ENCODE assay signal across 12 mouse cellular contexts in the genomic region with DNA sequence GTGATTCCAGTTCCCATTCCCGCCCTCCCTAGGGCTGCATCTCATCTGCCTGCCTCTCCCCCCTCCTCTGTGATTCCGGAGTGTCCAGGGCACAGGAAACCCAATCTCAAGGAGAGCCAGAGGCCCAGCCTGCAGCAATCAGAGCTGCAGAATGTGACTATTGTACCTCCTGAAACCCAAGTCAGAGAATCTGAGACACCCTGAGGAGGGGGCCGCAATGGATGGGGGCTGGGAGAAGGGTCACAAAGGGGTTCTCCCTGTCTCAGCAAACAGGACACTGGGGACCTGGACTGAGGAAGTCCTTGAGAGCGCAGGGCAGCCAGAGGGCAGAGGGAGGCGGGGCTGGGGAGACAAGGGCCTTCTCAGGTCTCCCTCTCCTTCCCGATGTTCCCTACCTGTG. TPM values are rescaled to one million over a fixed set of nuclear protein-coding genes. Genes with fewer than 3 reads are reported as not detected.
DNase-seq lines count a peak whose midpoint lies in the region; ATAC-seq and TF ChIP-seq lines count a peak whose summit lies in the region.
"Had no signal": no experiment of that assay in that cellular context is flagged by ENCODE, and none has a peak within 500 bp of the region (broad histone marks: within the 10 kb centered on the region; RNA-seq: fewer than 3 reads in every experiment).

No protein-coding gene starts in this region.

- H3K9ac ChIP-seq in heart, adult 2 months (ENCODE audit: low read depth, low read length), result peak overlapping the region; percentile 27
- peak overlapping the region; percentile 32 for H3K9ac ChIP-seq in lung, embryonic 14.5 days
- H3K9ac ChIP-seq in hindbrain, embryonic 16.5 days (ENCODE audit: low read depth, low read length), result peak overlapping the region; percentile 18; the same call in 1 of the 2 replicates
- H3K9ac ChIP-seq in neural tube, embryonic 14.5 days (replicated peaks; ENCODE audit: low read depth, low read length), result no peak overlapping the region
- H3K9ac ChIP-seq: neural tube, embryonic 12.5 days had no signal

- H3K36me3 ChIP-seq in heart, adult 2 months (ENCODE audit: control insufficient read depth, insufficient read depth, low read length), result peaks cover 10% of the 10 kb centered on the region
- H3K36me3 ChIP-seq in lung, embryonic 14.5 days (ENCODE audit: insufficient read depth), result 0 out of 2 replicates have a peak, but pooled peaks cover 10% of the 10 kb centered on the region
- no peaks in the 10 kb centered on the region for H3K36me3 ChIP-seq in hindbrain, embryonic 16.5 days (ENCODE audit: control insufficient read depth, insufficient read depth, low read length)
- H3K36me3 ChIP-seq in neural tube, embryonic 14.5 days (ENCODE audit: control insufficient read depth, insufficient read depth, low read length), result no peaks in the 10 kb centered on the region
- H3K36me3 ChIP-seq: neural tube, embryonic 12.5 days had no signal

- DNase-seq in heart, adult 2 months, result no peak
- DNase-seq in heart, postnatal 10 days, result no peak
- DNase-seq in lung, embryonic 14.5 days, result no peak
- no peak for DNase-seq in lung, postnatal 14 days
- no peak for DNase-seq in thymus, postnatal 4 days
- DNase-seq in T-cell, adult 2 months (ENCODE audit: low spot score), result no peak
- DNase-seq: cerebellum, adult 11-12 months had no signal

- no peak for ATAC-seq in lung, embryonic 14.5 days (ENCODE audit: insufficient read depth)
- ATAC-seq in hindbrain, embryonic 16.5 days, result no peak
- ATAC-seq in neural tube, embryonic 14.5 days (ENCODE audit: low read depth), result no peak
- ATAC-seq: CD4-positive, CD25-positive, alpha-beta regulatory T cell, adult 4 months had no signal

- no peaks in the 10 kb centered on the region; the same call in 1 of the 2 replicates for H3K79me2 ChIP-seq in heart, adult 2 months (replicated peaks; ENCODE audit: control insufficient read depth, insufficient read depth, low read length)

- TF ChIP-seq EP300 in heart, adult 2 months (IDR thresholded peaks at IDR 0.05; ENCODE audit: insufficient read depth, low read depth, low read length), result no peak

- no peak overlapping the region for H3K4me3 ChIP-seq in heart, adult 2 months
- H3K4me3 ChIP-seq in lung, embryonic 14.5 days (ENCODE audit: low read depth, low read length), result no peak overlapping the region
- H3K4me3 ChIP-seq in hindbrain, embryonic 16.5 days (ENCODE audit: low read length), result no peak overlapping the region
- H3K4me3 ChIP-seq in neural tube, embryonic 14.5 days (ENCODE audit: low read depth, low read length), result no peak overlapping the region
- H3K4me3 ChIP-seq: neural tube, embryonic 12.5 days had no signal

- intact Hi-C loops in heart, adult 2 months (cut with DNase I), result no loop called here
- intact Hi-C loops in heart, postnatal 10 days (cut with DNase I), result no loop called here

- no peak for TF ChIP-seq CTCF in heart, adult 2 months (IDR thresholded peaks at IDR 0.05)
- TF ChIP-seq CTCF in lung, embryonic 14.5 days (IDR thresholded peaks at IDR 0.05; ENCODE audit: low read depth), result no peak

- no peaks in the 10 kb centered on the region for H3K27me3 ChIP-seq in heart, adult 2 months (ENCODE audit: control insufficient read depth, insufficient read depth, low read length)
- no peaks in the 10 kb centered on the region for H3K27me3 ChIP-seq in lung, embryonic 14.5 days (ENCODE audit: insufficient read depth, low read length)
- peaks cover 9% of the 10 kb centered on the region; the same call in 1 of the 2 replicates for H3K27me3 ChIP-seq in hindbrain, embryonic 16.5 days (replicated peaks; ENCODE audit: control insufficient read depth, insufficient read depth, low read length)
- H3K27me3 ChIP-seq in neural tube, embryonic 14.5 days (ENCODE audit: control insufficient read depth, insufficient read depth, low read length), result peaks cover 4% of the 10 kb centered on the region

- peak overlapping the region; percentile 89 for H3K27ac ChIP-seq in heart, adult 2 months
- H3K27ac ChIP-seq in lung, embryonic 14.5 days (ENCODE audit: low read depth), result peak overlapping the region; percentile 55; the same call in 1 of the 2 replicates
- H3K27ac ChIP-seq in hindbrain, embryonic 16.5 days (ENCODE audit: low read depth, low read length), result peak overlapping the region; percentile 25
- H3K27ac ChIP-seq in neural tube, embryonic 14.5 days (ENCODE audit: low read depth, low read length), result peak overlapping the region; percentile 48; the same call in 1 of the 2 replicates
- H3K27ac ChIP-seq: neural tube, embryonic 12.5 days had no signal

- 26% methylated on average over 6 of the region's 6 CpGs for WGBS in heart, adult 2 months
- 36% methylated on average over 6 of the region's 6 CpGs for WGBS in lung, embryonic 14.5 days
- WGBS in hindbrain, embryonic 16.5 days, result 57% methylated on average over 6 of the region's 6 CpGs
- 52% methylated on average over 6 of the region's 6 CpGs for WGBS in neural tube, embryonic 14.5 days

- no peaks in the 10 kb centered on the region for H3K9me3 ChIP-seq in lung, embryonic 14.5 days (ENCODE audit: low read depth, low read length)
- H3K9me3 ChIP-seq in hindbrain, embryonic 16.5 days (ENCODE audit: control insufficient read depth, low read length), result no peaks in the 10 kb centered on the region
- H3K9me3 ChIP-seq in neural tube, embryonic 14.5 days (ENCODE audit: control insufficient read depth, low read length), result no peaks in the 10 kb centered on the region
- H3K9me3 ChIP-seq: neural tube, embryonic 12.5 days had no signal

- peaks cover 53% of the 10 kb centered on the region for H3K4me1 ChIP-seq in heart, adult 2 months (ENCODE audit: control insufficient read depth, insufficient read depth, low read length)
- peaks cover 49% of the 10 kb centered on the region for H3K4me1 ChIP-seq in lung, embryonic 14.5 days (ENCODE audit: insufficient read depth)
- H3K4me1 ChIP-seq in hindbrain, embryonic 16.5 days (ENCODE audit: control insufficient read depth, insufficient read depth, low read depth, low read length), result peaks cover 59% of the 10 kb centered on the region
- H3K4me1 ChIP-seq in neural tube, embryonic 14.5 days (ENCODE audit: control insufficient read depth, insufficient read depth, low read length), result peaks cover 47% of the 10 kb centered on the region

- H3K4me2 ChIP-seq in lung, embryonic 14.5 days, result no peak overlapping the region
- H3K4me2 ChIP-seq in hindbrain, embryonic 16.5 days (ENCODE audit: low read length), result no peak overlapping the region
- H3K4me2 ChIP-seq in neural tube, embryonic 14.5 days (ENCODE audit: low read depth, low read length), result no peak overlapping the region
- H3K4me2 ChIP-seq: neural tube, embryonic 12.5 days had no signal

- no peak for TF ChIP-seq POLR2A in heart, adult 2 months (IDR thresholded peaks at IDR 0.05; ENCODE audit: insufficient read depth, low read depth, low read length)

RNA-seq across cellular contexts. Expression of a gene that starts 10.2 kb away (rescaled TPM):
- under 1 TPM in 1 of 2 experiments, not detected in 1; 0.55 TPM for total RNA-seq in heart, adult 2 months (2021)
- polyA plus RNA-seq in heart, adult 2 months (2012; rRNA removed), result 0.70 TPM in 1 of 2 replicates, not detected in the other
- under 1 TPM; 0.50 to 0.89 TPM for total RNA-seq in heart, postnatal 10 days (2021)
- polyA plus RNA-seq in lung, embryonic 14.5 days (2014; fragmentation: Nextera tagmentation; extraction: Ambion mirVana), result 2.7 and 2.8 TPM in 2 replicates
- polyA plus RNA-seq in hindbrain, embryonic 16.5 days (2015; fragmentation: Nextera tagmentation; extraction: Ambion mirVana), result 0.82 and 0.89 TPM in 2 replicates
- polyA plus RNA-seq in neural tube, embryonic 14.5 days (2014; fragmentation: Nextera tagmentation; extraction: Ambion mirVana), result 0.76 and 1.8 TPM in 2 replicates
- total RNA-seq: left cerebral cortex, adult 18-20 months had no signal

RNA-seq across cellular contexts. Expression of a gene that starts 31.7 kb away (rescaled TPM):
- total RNA-seq in heart, adult 2 months (2021), result 1 to 10 TPM; 3.0 to 3.7 TPM
- polyA plus RNA-seq in heart, adult 2 months (2012; rRNA removed), result 4.0 and 7.7 TPM in 2 replicates
- total RNA-seq in heart, postnatal 10 days (2021), result 1 to 10 TPM; 8.4 to 9.1 TPM
- 12.0 and 12.5 TPM in 2 replicates for polyA plus RNA-seq in lung, embryonic 14.5 days (2014; fragmentation: Nextera tagmentation; extraction: Ambion mirVana)
- 2.6 and 3.2 TPM in 2 replicates for polyA plus RNA-seq in hindbrain, embryonic 16.5 days (2015; fragmentation: Nextera tagmentation; extraction: Ambion mirVana)
- 1.3 and 3.6 TPM in 2 replicates for polyA plus RNA-seq in neural tube, embryonic 14.5 days (2014; fragmentation: Nextera tagmentation; extraction: Ambion mirVana)

RNA-seq across cellular contexts. Expression of a gene that starts 45.3 kb away (rescaled TPM):
- total RNA-seq in heart, adult 2 months (2021), result 10 to 100 TPM; 30.5 to 31.0 TPM
- 45.3 and 50.5 TPM in 2 replicates for polyA plus RNA-seq in heart, adult 2 months (2012; rRNA removed)
- total RNA-seq in heart, postnatal 10 days (2021), result 10 to 100 TPM; 50.2 TPM
- 29.8 and 33.8 TPM in 2 replicates for polyA plus RNA-seq in lung, embryonic 14.5 days (2014; fragmentation: Nextera tagmentation; extraction: Ambion mirVana)
- polyA plus RNA-seq in hindbrain, embryonic 16.5 days (2015; fragmentation: Nextera tagmentation; extraction: Ambion mirVana), result 12.4 and 15.5 TPM in 2 replicates
- polyA plus RNA-seq in neural tube, embryonic 14.5 days (2014; fragmentation: Nextera tagmentation; extraction: Ambion mirVana), result 15.3 and 16.6 TPM in 2 replicates

RNA-seq across cellular contexts. Expression of a gene that starts 46.9 kb away (rescaled TPM):
- 10 to 100 TPM; 32.0 to 37.4 TPM for total RNA-seq in heart, adult 2 months (2021)
- polyA plus RNA-seq in heart, adult 2 months (2012; rRNA removed), result 39.9 and 50.8 TPM in 2 replicates
- total RNA-seq in heart, postnatal 10 days (2021), result 10 to 100 TPM; 40.3 to 40.6 TPM
- 66.1 and 68.6 TPM in 2 replicates for polyA plus RNA-seq in lung, embryonic 14.5 days (2014; fragmentation: Nextera tagmentation; extraction: Ambion mirVana)
- 66.8 and 71.2 TPM in 2 replicates for polyA plus RNA-seq in hindbrain, embryonic 16.5 days (2015; fragmentation: Nextera tagmentation; extraction: Ambion mirVana)
- 59.8 and 70.2 TPM in 2 replicates for polyA plus RNA-seq in neural tube, embryonic 14.5 days (2014; fragmentation: Nextera tagmentation; extraction: Ambion mirVana)

Comparison
In these comparisons a context has a peak if more than half of its experiments do, and no peak if none do; other contexts are left out.
1. H3K27ac ChIP-seq: peak in every context shown above with its lines; median percentile 89 in heart, adult 2 months; 55 in lung, embryonic 14.5 days; 48 in neural tube, embryonic 14.5 days; 25 in hindbrain, embryonic 16.5 days.